Mouse (Mus musculus) testis, adult 2 months (tissue): Measurements from ENCODE around the gene Negr1. TPM values are rescaled to one million over a fixed set of nuclear protein-coding genes. Genes with fewer than 3 reads are reported as not detected.

ENCODE experiments used
- H3K27ac ChIP-seq: fragments of 200-500 bp; 2 replicates; pipeline ENCODE4 v1.5.1; 2012; ENCODE audit warnings: low read depth, low read length; ENCODE audit not compliant: control insufficient read depth, insufficient read depth
- H3K27me3 ChIP-seq: fragments of 200-500 bp; 2 replicates; pipeline ENCODE4 v1.6.1; 2012; ENCODE audit warnings: mild to moderate bottlenecking, low read length, moderate library complexity; ENCODE audit not compliant: control insufficient read depth, insufficient read depth
- H3K36me3 ChIP-seq: fragments of 200-500 bp; 2 replicates; pipeline ENCODE4 v1.6.1; 2012; ENCODE audit warnings: mild to moderate bottlenecking, low read length; ENCODE audit not compliant: control insufficient read depth, insufficient read depth
- H3K4me1 ChIP-seq: fragments of 200-500 bp; 2 replicates; pipeline ENCODE4 v1.6.1; 2012; ENCODE audit warnings: low read length; ENCODE audit not compliant: control insufficient read depth, insufficient read depth
- H3K4me3 ChIP-seq: fragments of 200-500 bp; 2 replicates; pipeline ENCODE4 v1.5.1; 2012; ENCODE audit warnings: low read depth, mild to moderate bottlenecking, low read length, moderate library complexity, mixed read lengths; ENCODE audit not compliant: control insufficient read depth
- CTCF ChIP-seq: fragments of 200-500 bp; IDR thresholded peaks from 2 replicates; pipeline ENCODE4 v1.5.1; 2012; ENCODE audit warnings: low read depth, mild to moderate bottlenecking, inconsistent platforms, low read length, moderate library complexity; ENCODE audit not compliant: control insufficient read depth, insufficient read depth, insufficient replicate concordance
- POLR2A ChIP-seq: fragments of 200-500 bp; IDR thresholded peaks from 2 replicates; pipeline ENCODE4 v1.6.1; 2012; ENCODE audit warnings: low read depth, mild to moderate bottlenecking, inconsistent platforms, low read length, moderate library complexity; ENCODE audit not compliant: control insufficient read depth
- polyA plus RNA-seq: library from polyadenylated mRNA; depleted of rRNA; stranded (reverse); fragments of >200 nt; gene quantifications from 2 replicates; pipeline ENCODE4 v1.2.3, GENCODE M21; 2012

The Negr1 gene
- polyA plus RNA-seq, 1 experiment = 0.30 TPM

DNA sequence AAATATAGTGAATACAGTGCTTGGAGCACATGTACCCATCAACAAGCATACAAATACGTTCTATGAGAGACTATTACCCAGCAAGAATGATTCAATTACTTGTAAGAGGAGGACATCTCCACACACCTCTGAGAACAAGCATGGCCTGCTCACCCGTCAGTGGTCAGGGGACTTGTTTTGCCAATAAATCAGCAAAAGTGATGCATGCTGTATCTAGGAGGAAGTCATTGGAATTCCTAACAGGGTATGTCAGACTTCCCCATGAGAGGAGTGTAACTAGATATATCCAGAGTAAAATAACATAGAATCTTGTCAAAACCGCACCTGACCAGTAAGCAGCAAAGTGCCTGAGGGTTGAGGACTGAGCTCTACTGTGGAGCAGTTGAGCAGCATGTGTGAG lies 629.0 kb downstream of the Negr1 start:
- TF ChIP-seq POLR2A = no peak
- no peak for TF ChIP-seq CTCF
- Histone ChIP-seq H3K27me3 (no peaks in the 10 kb centered on the region), H3K36me3 (no peaks in the 10 kb centered on the region), H3K4me3 (no peak overlapping the region), H3K4me1 (no peaks in the 10 kb centered on the region), H3K27ac (no peak overlapping the region)

DNA sequence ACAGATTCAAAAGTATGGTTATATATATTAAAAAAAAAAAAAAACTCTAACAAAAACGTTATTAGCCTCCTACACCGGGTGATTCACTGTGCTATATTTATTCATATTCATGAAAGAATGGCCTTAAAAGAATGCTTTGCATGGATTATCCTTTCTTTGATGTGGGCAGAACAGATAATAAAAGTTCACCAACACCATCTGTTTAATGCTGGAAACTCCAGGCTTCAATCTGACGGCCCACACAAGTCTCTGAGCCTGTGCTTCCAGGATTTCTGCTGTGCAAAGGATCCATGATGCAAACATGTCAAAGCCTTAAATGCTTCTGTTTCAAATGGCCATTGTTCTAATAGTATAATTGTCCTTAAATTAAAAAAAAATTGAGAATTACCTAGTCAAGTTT lies 630.4 kb downstream of the Negr1 start:
- no peak overlapping the region for H3K4me3 ChIP-seq
- H3K27ac ChIP-seq = no peak overlapping the region
- TF ChIP-seq POLR2A (no peak), CTCF (no peak)
- no peaks in the 10 kb centered on the region for H3K36me3 ChIP-seq
- H3K27me3 ChIP-seq = no peaks in the 10 kb centered on the region
- H3K4me1 ChIP-seq = no peaks in the 10 kb centered on the region

- TF ChIP-seq POLR2A (no peak), CTCF (no peak)
- Histone ChIP-seq H3K36me3 (no peaks in the 10 kb centered on the region), H3K4me3 (no peak overlapping the region), H3K4me1 (no peaks in the 10 kb centered on the region), H3K27ac (no peak overlapping the region), H3K27me3 (no peaks in the 10 kb centered on the region)
Measured at GRCm38 (mm10) chr3:157193141-157193540, 631.5 kb downstream of the Negr1 start.

GRCm38 (mm10) chr3:157198659-157199058 lies 637.1 kb downstream of the Negr1 start:
- Histone ChIP-seq H3K4me3 (no peak overlapping the region), H3K4me1 (no peaks in the 10 kb centered on the region)
- no peak for TF ChIP-seq CTCF

GRCm38 (mm10) chr3:157201726-157202125 lies 640.1 kb downstream of the Negr1 start:
- no peaks in the 10 kb centered on the region for H3K36me3 ChIP-seq
- H3K4me1 ChIP-seq = no peaks in the 10 kb centered on the region
- H3K27ac ChIP-seq = no peak overlapping the region
- no peak for TF ChIP-seq CTCF
- no peak for TF ChIP-seq POLR2A
- H3K4me3 ChIP-seq = no peak overlapping the region
- no peaks in the 10 kb centered on the region for H3K27me3 ChIP-seq

More at GRCm38 (mm10) chr3:157198659-157199058, 637.1 kb downstream of the Negr1 start:
- H3K27me3 ChIP-seq = no peaks in the 10 kb centered on the region
- H3K27ac ChIP-seq = no peak overlapping the region
- no peaks in the 10 kb centered on the region for H3K36me3 ChIP-seq

GRCm38 (mm10) chr3:157203573-157203972 lies 642.0 kb downstream of the Negr1 start:
- Histone ChIP-seq H3K36me3 (no peaks in the 10 kb centered on the region), H3K27me3 (no peaks in the 10 kb centered on the region), H3K27ac (no peak overlapping the region), H3K4me3 (no peak overlapping the region), H3K4me1 (no peaks in the 10 kb centered on the region)
- TF ChIP-seq POLR2A (no peak), CTCF (no peak)

DNA sequence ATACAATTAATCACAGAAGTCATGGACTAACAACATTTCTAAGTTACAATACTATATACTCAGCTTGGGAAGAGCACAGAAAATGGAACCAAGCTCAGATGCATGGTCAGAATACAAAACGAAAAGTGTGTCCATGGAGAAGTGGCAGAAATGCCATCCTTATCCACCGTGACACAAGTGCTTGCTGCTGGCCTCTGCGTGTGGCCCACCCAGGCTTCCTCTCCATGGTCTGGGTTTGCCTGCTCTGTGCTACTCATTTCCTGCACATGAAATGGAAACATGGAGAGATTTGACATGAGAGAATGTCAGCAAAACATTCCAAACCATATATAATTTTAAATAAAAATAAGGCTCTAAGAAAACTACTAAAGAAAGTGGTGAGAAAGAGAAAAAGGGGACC lies 645.2 kb downstream of the Negr1 start:
- TF ChIP-seq CTCF (no peak), POLR2A (no peak)
- no peak overlapping the region for H3K27ac ChIP-seq
- H3K4me3 ChIP-seq = no peak overlapping the region

DNA sequence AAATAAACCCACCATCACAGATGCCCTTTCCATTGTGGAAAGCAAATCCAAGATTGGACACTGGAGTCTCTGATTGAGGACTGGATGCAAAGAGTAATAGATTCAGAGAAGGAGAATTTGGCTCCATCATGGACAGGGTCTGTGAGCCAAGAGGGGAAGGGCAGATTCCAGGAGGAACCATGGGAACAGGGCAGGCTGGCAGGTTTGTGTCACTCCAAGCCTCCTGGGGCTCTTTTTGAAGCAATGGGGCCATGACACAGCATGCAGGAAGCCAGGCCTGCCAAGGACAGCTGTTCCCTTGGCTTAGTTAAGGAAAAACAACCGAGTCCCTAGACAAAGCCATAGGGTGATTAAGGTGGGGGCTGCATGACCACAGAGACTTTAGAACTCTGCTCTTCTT lies 647.4 kb downstream of the Negr1 start:
- no peaks in the 10 kb centered on the region for H3K27me3 ChIP-seq
- no peak overlapping the region for H3K4me3 ChIP-seq
- no peak overlapping the region for H3K27ac ChIP-seq
- no peaks in the 10 kb centered on the region for H3K36me3 ChIP-seq
- no peak for TF ChIP-seq CTCF
- TF ChIP-seq POLR2A = no peak
- no peaks in the 10 kb centered on the region for H3K4me1 ChIP-seq

More for the DNA sequence above, 645.2 kb downstream of the Negr1 start:
- Histone ChIP-seq H3K27me3 (no peaks in the 10 kb centered on the region), H3K36me3 (no peaks in the 10 kb centered on the region), H3K4me1 (no peaks in the 10 kb centered on the region)
